Mouse (Mus musculus) C2C12 (cell line): ENCODE data around the gene Clip4.

Experiments used
- CEBPB ChIP-seq: IDR thresholded peaks from one replicate; pipeline ENCODE4 v1.6.1; 2011; ENCODE audit warnings: low read depth, mild to moderate bottlenecking, control low read depth, moderate library complexity
- CTCF ChIP-seq: IDR thresholded peaks from one replicate; pipeline ENCODE4 v1.5.1; 2011; ENCODE audit not compliant: control insufficient read depth, insufficient read depth, insufficient read length
- MAX ChIP-seq: IDR thresholded peaks from one replicate; pipeline ENCODE4 v1.6.1; 2011; ENCODE audit warnings: mild to moderate bottlenecking, control low read depth
- MYOD1 ChIP-seq: IDR thresholded peaks from one replicate; pipeline ENCODE4 v1.6.1; 2011; ENCODE audit warnings: low read depth; ENCODE audit not compliant: control insufficient read depth, insufficient read length
- MYOG ChIP-seq: IDR thresholded peaks from one replicate; pipeline ENCODE4 v1.6.1; 2011; ENCODE audit not compliant: control insufficient read depth, insufficient read length; ENCODE audit errors: extremely low read depth
- USF1 ChIP-seq: IDR thresholded peaks from one replicate; pipeline ENCODE4 v1.6.1; 2011; ENCODE audit warnings: low read depth, mild to moderate bottlenecking, control low read depth, moderate library complexity

DNA sequence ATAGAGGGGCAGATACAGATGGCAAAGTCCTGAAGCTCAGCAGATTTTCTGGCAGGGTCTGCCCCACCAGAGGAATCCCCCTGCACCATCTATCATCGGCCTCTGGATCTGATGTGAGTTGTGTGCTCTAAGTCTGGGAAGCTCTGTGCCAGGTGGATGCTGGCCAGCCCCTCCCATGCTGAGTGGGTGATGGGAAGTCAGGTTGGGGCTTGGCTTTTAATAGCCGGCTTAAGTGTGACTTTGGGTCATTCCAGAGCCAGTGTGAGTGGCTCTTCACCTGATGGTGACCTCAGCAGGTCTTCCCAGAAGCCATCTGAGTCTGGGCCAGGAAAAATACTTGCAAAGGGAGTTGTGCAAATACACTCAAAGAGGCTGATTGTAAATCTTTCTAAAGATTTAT lies 37.6 kb upstream of the Clip4 start:
- TF ChIP-seq CTCF = no peak
- no peak for TF ChIP-seq CEBPB
- TF ChIP-seq USF1 = no peak
- no peak for TF ChIP-seq MYOD1
- no peak for TF ChIP-seq MAX
- TF ChIP-seq MYOG = no peak
